Comparison of ENCODE assay signal across 8 mouse cellular contexts in genomic region chr13:28786629-28787330, GRCm38 (mm10).
DNase-seq lines count a peak whose midpoint lies in the region; ATAC-seq lines count a peak whose summit lies in the region.

No protein-coding gene starts in this region.

- H3K4me3 ChIP-seq in lung, embryonic 16.5 days (ENCODE audit: low read length): no peak overlapping the region
- no peak overlapping the region for H3K4me3 ChIP-seq in forebrain, embryonic 13.5 days
- H3K4me3 ChIP-seq in neural tube, embryonic 15.5 days (replicated peaks): no peak overlapping the region

- no peaks in the 10 kb centered on the region for H3K27me3 ChIP-seq in lung, embryonic 16.5 days (ENCODE audit: control insufficient read depth, insufficient read depth, low read depth, low read length)
- H3K27me3 ChIP-seq in forebrain, embryonic 13.5 days: no peaks in the 10 kb centered on the region
- no peaks in the 10 kb centered on the region for H3K27me3 ChIP-seq in neural tube, embryonic 15.5 days (replicated peaks)

- DNase-seq in lung, adult 18-20 months: no peak
- DNase-seq in kidney, postnatal 14 days: peak; percentile 67
- no peak for DNase-seq in urinary bladder, postnatal 4 days (ENCODE audit: low spot score in 2 of 2)
- DNase-seq in thymus, postnatal 4 days: no peak

- H3K9me3 ChIP-seq in lung, embryonic 16.5 days (ENCODE audit: control insufficient read depth, low read length): no peaks in the 10 kb centered on the region
- H3K9me3 ChIP-seq in forebrain, embryonic 13.5 days (replicated peaks): no peaks in the 10 kb centered on the region
- no peaks in the 10 kb centered on the region for H3K9me3 ChIP-seq in neural tube, embryonic 15.5 days (replicated peaks)

- peaks cover 26% of the 10 kb centered on the region for H3K4me1 ChIP-seq in lung, embryonic 16.5 days (replicated peaks; ENCODE audit: control insufficient read depth, insufficient read depth, low read length)
- peaks cover 65% of the 10 kb centered on the region for H3K4me1 ChIP-seq in forebrain, embryonic 13.5 days
- H3K4me1 ChIP-seq in neural tube, embryonic 15.5 days: peaks cover 19% of the 10 kb centered on the region

- peak overlapping the region; percentile 70 for H3K27ac ChIP-seq in lung, embryonic 16.5 days (ENCODE audit: low read length)
- H3K27ac ChIP-seq in forebrain, embryonic 13.5 days: peak overlapping the region; percentile 65
- peak overlapping the region; percentile 24 for H3K27ac ChIP-seq in neural tube, embryonic 15.5 days (replicated peaks)

- no peaks in the 10 kb centered on the region for H3K36me3 ChIP-seq in lung, embryonic 16.5 days (ENCODE audit: control insufficient read depth, insufficient read depth, low read length)
- H3K36me3 ChIP-seq in forebrain, embryonic 13.5 days (ENCODE audit: poor library complexity, severe bottlenecking): no peaks in the 10 kb centered on the region
- no peaks in the 10 kb centered on the region for H3K36me3 ChIP-seq in neural tube, embryonic 15.5 days

- ATAC-seq in lung, embryonic 16.5 days (ENCODE audit: low read depth): peak; percentile 51
- no peak; the same call in 1 of the 2 replicates for ATAC-seq in forebrain, embryonic 13.5 days
- ATAC-seq in neural tube, embryonic 15.5 days (ENCODE audit: low FRiP score): peak; percentile 32; the same call in 1 of the 2 replicates
- ATAC-seq in monocyte, adult 5-6 weeks (replicated peaks; ENCODE audit: insufficient number of reproducible peaks, low FRiP score, low TSS enrichment, poor library complexity, severe bottlenecking): no peak

- peak overlapping the region; percentile 38 for H3K4me2 ChIP-seq in lung, embryonic 16.5 days (ENCODE audit: low read depth, low read length)
- peak overlapping the region; percentile 20; the same call in 1 of the 2 replicates for H3K4me2 ChIP-seq in forebrain, embryonic 13.5 days
- H3K4me2 ChIP-seq in neural tube, embryonic 15.5 days: no peak overlapping the region

- H3K9ac ChIP-seq in lung, embryonic 16.5 days (ENCODE audit: low read length): 0 out of 2 replicates have a peak overlapping the region, but pooled peaks have one; percentile 23
- H3K9ac ChIP-seq in forebrain, embryonic 13.5 days: no peak overlapping the region
- H3K9ac ChIP-seq in neural tube, embryonic 15.5 days (replicated peaks): no peak overlapping the region

- WGBS in lung, embryonic 16.5 days: 29% methylated on average over 9 of the region's 9 CpGs
- 14% methylated on average over 9 of the region's 9 CpGs for WGBS in forebrain, embryonic 13.5 days
- 22% methylated on average over 9 of the region's 9 CpGs for WGBS in neural tube, embryonic 15.5 days

Comparison
In these comparisons a context has a peak if more than half of its experiments do, and no peak if none do; other contexts are left out.
1. ATAC-seq: peak in lung, embryonic 16.5 days (single experiment) and neural tube, embryonic 15.5 days (single experiment); none in forebrain, embryonic 13.5 days (single experiment) and monocyte, adult 5-6 weeks (single experiment).
2. Peak in every context shown above with its lines, with median percentiles within 50 percentile points of each other: H3K27ac ChIP-seq.